Mouse (Mus musculus) left cerebral cortex, postnatal 14 days (tissue): ENCODE data around the gene Smg1. TPM values are rescaled to one million over a fixed set of nuclear protein-coding genes. Genes with fewer than 3 reads are reported as not detected.

Experiments
- DNase-seq, 2 experiments: peaks; one replicate each; pipeline ENCODE4 v3.0.0; 2021 to 2022; ENCODE audit warnings: low spot score in 2 of 2, mixed read lengths in 1 of 2
- intact Hi-C: fragments of 180-260 bp; cut with DNase I; formaldehyde crosslinking; loops from one replicate; pipeline ENCODE4 v1.15.1; 2025
- total RNA-seq, 2 experiments: library from RNA; stranded (reverse); gene quantifications; 2 replicates each; pipeline ENCODE4 v1.2.3; 2021

The Smg1 gene
- total RNA-seq, 2 experiments from 2014 or later: 61.1 to 67.2 TPM

GRCm38 (mm10) chr7:118251392-118252170, 8.1 kb upstream of the Smg1 start:
- intact Hi-C loops: no loop called here
- DNase-seq: no peak

GRCm38 (mm10) chr7:118250482-118251160, 7.2 kb upstream of the Smg1 start:
- DNase-seq: no peak
- intact Hi-C loops: no loop called here

- intact Hi-C loops: no loop called here
- DNase-seq: no peak
Observed at GRCm38 (mm10) chr7:118249563-118249962, 6.1 kb upstream of the Smg1 start.

- intact Hi-C loops: no loop called here
- no peak for DNase-seq
Observed at GRCm38 (mm10) chr7:118248069-118248468, 4.6 kb upstream of the Smg1 start.

GRCm38 (mm10) chr7:118245260-118245659, 1.8 kb upstream of the Smg1 start:
- no peak for DNase-seq
- intact Hi-C loops: no loop called here

GRCm38 (mm10) chr7:118242911-118243412, 508 bp downstream of the Smg1 start:
- intact Hi-C loops: loop anchor here (5.0 kb wide), 1 partner anchor 54 kb away; no protein-coding TSS in a partner anchor
- DNase-seq: peak in 1 of 2 experiments; percentile 24

GRCm38 (mm10) chr7:118242309-118242708, 1.2 kb downstream of the Smg1 start:
- intact Hi-C loops: loop anchor here (5.0 kb wide), 1 partner anchor 55 kb away; no protein-coding TSS in a partner anchor
- DNase-seq: no peak

GRCm38 (mm10) chr7:118240402-118240801, 3.1 kb downstream of the Smg1 start:
- intact Hi-C loops: loop anchor here (5.0 kb wide), 1 partner anchor 57 kb away; no protein-coding TSS in a partner anchor
- no peak for DNase-seq

- no peak for DNase-seq
- intact Hi-C loops: loop anchor here (5.0 kb wide), 1 partner anchor 57 kb away; no protein-coding TSS in a partner anchor
Observed at GRCm38 (mm10) chr7:118239996-118240395, 3.5 kb downstream of the Smg1 start.

- intact Hi-C loops: no loop called here
Observed at GRCm38 (mm10) chr7:118236949-118237348, 6.5 kb downstream of the Smg1 start.

GRCm38 (mm10) chr7:118234236-118234635, 9.2 kb downstream of the Smg1 start:
- intact Hi-C loops: no loop called here
- no peak for DNase-seq

More at GRCm38 (mm10) chr7:118236949-118237348, 6.5 kb downstream of the Smg1 start:
- no peak for DNase-seq

- intact Hi-C loops: no loop called here
- DNase-seq: no peak
Observed at GRCm38 (mm10) chr7:118232613-118233012, 10.9 kb downstream of the Smg1 start.

GRCm38 (mm10) chr7:118219777-118220176, 23.7 kb downstream of the Smg1 start:
- DNase-seq: no peak
- intact Hi-C loops: loop anchor here (5.0 kb wide), 1 partner anchor 78 kb away; no protein-coding TSS in a partner anchor

GRCm38 (mm10) chr7:118206396-118206795, 37.1 kb downstream of the Smg1 start:
- no peak for DNase-seq
- intact Hi-C loops: no loop called here

GRCm38 (mm10) chr7:118195756-118196155, 47.7 kb downstream of the Smg1 start:
- intact Hi-C loops: no loop called here
- DNase-seq: no peak

GRCm38 (mm10) chr7:118185878-118186277, 57.6 kb downstream of the Smg1 start:
- no peak for DNase-seq
- intact Hi-C loops: no loop called here

GRCm38 (mm10) chr7:118184604-118185003, 58.9 kb downstream of the Smg1 start:
- no peak for DNase-seq
- intact Hi-C loops: no loop called here

- no peak for DNase-seq
- intact Hi-C loops: no loop called here
Observed at GRCm38 (mm10) chr7:118181123-118181522, 62.3 kb downstream of the Smg1 start.

GRCm38 (mm10) chr7:118179782-118180181, 63.7 kb downstream of the Smg1 start:
- intact Hi-C loops: no loop called here
- no peak for DNase-seq

- intact Hi-C loops: no loop called here
- DNase-seq: no peak
Observed at GRCm38 (mm10) chr7:118175821-118176355, 67.6 kb downstream of the Smg1 start.
